In the genomic region with DNA sequence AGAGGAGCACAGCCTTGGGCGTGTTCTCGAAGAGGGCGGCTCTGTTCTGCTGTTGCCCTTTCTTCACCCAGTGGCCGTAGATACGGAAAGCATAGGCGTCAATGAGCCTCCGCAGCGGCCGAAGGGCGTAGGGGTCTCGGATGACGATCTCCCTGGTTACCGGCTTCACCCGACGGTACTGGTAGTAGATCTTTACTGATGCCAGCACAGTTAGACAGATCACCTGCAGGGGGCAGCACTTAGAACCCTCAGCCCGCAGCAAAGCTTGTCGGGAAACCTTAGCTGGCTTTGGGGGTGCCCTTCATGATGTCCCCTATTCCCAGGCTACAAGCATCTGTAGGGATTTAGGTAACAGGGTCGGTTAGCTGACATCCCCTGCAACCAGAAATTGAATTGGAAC, we compare ENCODE assay signal across 8 mouse cellular contexts. TPM values are rescaled to one million over a fixed set of nuclear protein-coding genes. Genes with fewer than 3 reads are reported as not detected.
DNase-seq lines count a peak whose midpoint lies in the region; ATAC-seq and TF ChIP-seq lines count a peak whose summit lies in the region.
"Had no signal": no experiment of that assay in that cellular context is flagged by ENCODE, and none has a peak within 500 bp of the region (broad histone marks: within the 10 kb centered on the region; RNA-seq: fewer than 3 reads in every experiment).

No protein-coding gene starts in this region.

- H3K4me1 ChIP-seq in thymus, adult 2 months (replicated peaks; ENCODE audit: control insufficient read depth, insufficient read depth, low read length) = peaks cover 3% of the 10 kb centered on the region; the same call in 1 of the 2 replicates
- H3K4me1 ChIP-seq in kidney, embryonic 16.5 days (ENCODE audit: insufficient read depth, low read length) = peaks cover 6% of the 10 kb centered on the region
- no peaks in the 10 kb centered on the region for H3K4me1 ChIP-seq in liver, embryonic 14.5 days (replicated peaks; ENCODE audit: control insufficient read depth in 2 of 2, insufficient read depth in 2 of 2, low read length in 1 of 2)
- H3K4me1 ChIP-seq in olfactory bulb, adult 2 months (ENCODE audit: control insufficient read depth, insufficient read depth, low read length) = peaks cover 5% of the 10 kb centered on the region

- peak overlapping the region; percentile 33 for H3K4me2 ChIP-seq in kidney, embryonic 16.5 days (replicated peaks; ENCODE audit: low read depth, low read length)
- peak overlapping the region; percentile 11 for H3K4me2 ChIP-seq in liver, embryonic 14.5 days (ENCODE audit: low read depth)

- no peak for TF ChIP-seq EP300 in liver, embryonic 14.5 days (IDR thresholded peaks at IDR 0.05; ENCODE audit: low read depth)

- 31% methylated on average over 18 of the region's 18 CpGs for WGBS in thymus, adult 2 months
- WGBS in kidney, embryonic 16.5 days = 7% methylated on average over 18 of the region's 18 CpGs
- WGBS in liver, embryonic 14.5 days (ENCODE audit: insufficient replicate concordance) = 12% methylated on average over 18 of the region's 18 CpGs
- 12% methylated on average over 18 of the region's 18 CpGs for WGBS in olfactory bulb, adult 2 months

- no peaks in the 10 kb centered on the region for H3K36me3 ChIP-seq in thymus, adult 2 months (ENCODE audit: control insufficient read depth, insufficient read depth, low read length)
- peaks cover 23% of the 10 kb centered on the region for H3K36me3 ChIP-seq in kidney, embryonic 16.5 days (ENCODE audit: insufficient read depth, low read length)
- H3K36me3 ChIP-seq in liver, embryonic 14.5 days (replicated peaks; ENCODE audit: control insufficient read depth, insufficient read depth, low read depth) = no peaks in the 10 kb centered on the region

- H3K4me3 ChIP-seq in thymus, adult 2 months (ENCODE audit: control insufficient read depth, insufficient read depth, low read length) = no peak overlapping the region
- peak overlapping the region; percentile 13; the same call in 1 of the 2 replicates for H3K4me3 ChIP-seq in kidney, embryonic 16.5 days (ENCODE audit: low read length)
- H3K4me3 ChIP-seq in liver, embryonic 14.5 days (ENCODE audit: insufficient read depth in 1 of 2, low read depth in 2 of 2, low read length in 2 of 2) = no peak overlapping the region
- no peak overlapping the region for H3K4me3 ChIP-seq in olfactory bulb, adult 2 months (ENCODE audit: insufficient read depth, low read depth, low read length)

- H3K27ac ChIP-seq in thymus, adult 2 months (ENCODE audit: control insufficient read depth, insufficient read depth, low read length) = no peak overlapping the region
- no peak overlapping the region for H3K27ac ChIP-seq in kidney, embryonic 16.5 days (ENCODE audit: low read length)
- H3K27ac ChIP-seq in liver, embryonic 14.5 days = no peak overlapping the region
- H3K27ac ChIP-seq in olfactory bulb, adult 2 months (ENCODE audit: insufficient read depth, low read depth, low read length) = no peak overlapping the region

- peak; percentile 39; the same call in 1 of the 2 replicates for ATAC-seq in kidney, embryonic 16.5 days (ENCODE audit: low FRiP score, low TSS enrichment)
- ATAC-seq in liver, embryonic 14.5 days (ENCODE audit: insufficient read depth) = no peak; the same call in 1 of the 2 replicates

- H3K9ac ChIP-seq in kidney, embryonic 16.5 days (replicated peaks; ENCODE audit: low read length) = 0 out of 2 replicates have a peak overlapping the region, but pooled peaks have one; percentile 38
- H3K9ac ChIP-seq in liver, embryonic 14.5 days (replicated peaks) = no peak overlapping the region

- TF ChIP-seq POLR2A in thymus, adult 2 months (IDR thresholded peaks at IDR 0.05; ENCODE audit: control insufficient read depth, extremely low read depth, insufficient read depth, low read length, poor library complexity) = no peak
- TF ChIP-seq POLR2A in olfactory bulb, adult 2 months (IDR thresholded peaks at IDR 0.05; ENCODE audit: insufficient read depth, low read depth, low read length) = no peak

- peak; percentile 42; the same call in 1 of the 2 replicates for TF ChIP-seq CTCF in thymus, adult 2 months (IDR thresholded peaks at IDR 0.05; ENCODE audit: borderline replicate concordance, control insufficient read depth, extremely low read depth, insufficient read depth, low read length, poor library complexity)
- peak; percentile 82 for TF ChIP-seq CTCF in liver, embryonic 14.5 days (IDR thresholded peaks at IDR 0.05; ENCODE audit: low read depth)
- peak; percentile 20; the same call in 1 of the 2 replicates for TF ChIP-seq CTCF in olfactory bulb, adult 2 months (IDR thresholded peaks at IDR 0.05; ENCODE audit: insufficient read depth, low read depth, low read length)

- H3K27me3 ChIP-seq in thymus, adult 2 months (ENCODE audit: control insufficient read depth, insufficient read depth, low read length) = no peaks in the 10 kb centered on the region
- H3K27me3 ChIP-seq in kidney, embryonic 16.5 days (ENCODE audit: insufficient read depth, low read length) = no peaks in the 10 kb centered on the region
- H3K27me3 ChIP-seq in liver, embryonic 14.5 days (ENCODE audit: control insufficient read depth, insufficient read depth, low read length) = no peaks in the 10 kb centered on the region

- intact Hi-C loops in gastrocnemius, postnatal 14 days (cut with DNase I; ENCODE audit: low total_unique reads) = no loop called here

- H3K9me3 ChIP-seq in kidney, embryonic 16.5 days (ENCODE audit: low read length) = no peaks in the 10 kb centered on the region; the same call in 1 of the 2 replicates
- H3K9me3 ChIP-seq in liver, embryonic 14.5 days (ENCODE audit: control insufficient read depth, low read length) = no peaks in the 10 kb centered on the region

- DNase-seq in thymus, adult 2 months = peak; percentile 45
- DNase-seq in thymus, adult 18-20 months = no peak
- DNase-seq in c-Kit-positive CD71-positive TER-119-positive erythroid progenitor cells, embryonic 14.5 days (ENCODE audit: low spot score) = peak; percentile 42
- DNase-seq in gastrocnemius, postnatal 14 days = peak; percentile 41
- DNase-seq in liver, embryonic 14.5 days (ENCODE audit: low read depth in 3 of 3, low spot score in 3 of 3) = peak in 1 of 3 experiments; percentile 20

RNA-seq across cellular contexts. Expression of gene Sumf2, which starts 17.7 kb away (rescaled TPM):
- polyA plus RNA-seq in thymus, adult 2 months (2012; rRNA removed) = 17.3 and 19.4 TPM in 2 replicates
- total RNA-seq in gastrocnemius, postnatal 14 days (2021) = 10 to 100 TPM in 1 of 2 experiments, 1 to 10 TPM in 1; 9.2 to 10.4 TPM
- 54.0 and 59.2 TPM in 2 replicates for polyA plus RNA-seq in kidney, embryonic 16.5 days (2015; fragmentation: Nextera tagmentation; extraction: Ambion mirVana)
- polyA plus RNA-seq in liver, embryonic 14.5 days (2012; rRNA removed) = 8.6 and 10.0 TPM in 2 replicates
- 15.0 and 19.1 TPM in 2 replicates for polyA plus RNA-seq in liver, embryonic 14.5 days (2014; fragmentation: Nextera tagmentation; extraction: Ambion mirVana)
- polyA plus RNA-seq in olfactory bulb, adult 2 months (2012; ENCODE audit: insufficient read depth, insufficient read length, low replicate concordance, missing spikeins) = not detected in 2 replicates

RNA-seq across cellular contexts. Expression of gene Chchd2, which starts 22.8 kb away (rescaled TPM):
- 1,121 and 1,221 TPM in 2 replicates for polyA plus RNA-seq in thymus, adult 2 months (2012; rRNA removed)
- 100 to 1,000 TPM; 477 to 529 TPM for total RNA-seq in gastrocnemius, postnatal 14 days (2021)
- 1,059 and 1,110 TPM in 2 replicates for polyA plus RNA-seq in kidney, embryonic 16.5 days (2015; fragmentation: Nextera tagmentation; extraction: Ambion mirVana)
- polyA plus RNA-seq in liver, embryonic 14.5 days (2012; rRNA removed) = 452 and 500 TPM in 2 replicates
- polyA plus RNA-seq in liver, embryonic 14.5 days (2014; fragmentation: Nextera tagmentation; extraction: Ambion mirVana) = 630 and 646 TPM in 2 replicates
- not detected in 2 replicates for polyA plus RNA-seq in olfactory bulb, adult 2 months (2012; ENCODE audit: insufficient read depth, insufficient read length, low replicate concordance, missing spikeins)

RNA-seq across cellular contexts. Expression of gene Zbed5, which starts 31.1 kb away (rescaled TPM):
- polyA plus RNA-seq in thymus, adult 2 months (2012; rRNA removed) = 0.50 and 0.93 TPM in 2 replicates
- total RNA-seq in gastrocnemius, postnatal 14 days (2021) = under 1 TPM; 0.53 to 0.84 TPM
- polyA plus RNA-seq in kidney, embryonic 16.5 days (2015; fragmentation: Nextera tagmentation; extraction: Ambion mirVana) = 6.5 and 7.8 TPM in 2 replicates
- polyA plus RNA-seq in liver, embryonic 14.5 days (2012; rRNA removed) = 0.43 and 0.70 TPM in 2 replicates
- polyA plus RNA-seq in liver, embryonic 14.5 days (2014; fragmentation: Nextera tagmentation; extraction: Ambion mirVana) = 0.67 and 1.4 TPM in 2 replicates
- not detected in 2 replicates for polyA plus RNA-seq in olfactory bulb, adult 2 months (2012; ENCODE audit: insufficient read depth, insufficient read length, low replicate concordance, missing spikeins)

RNA-seq across cellular contexts. Expression of gene Phkg1, which starts 33.9 kb away (rescaled TPM):
- polyA plus RNA-seq in thymus, adult 2 months (2012; rRNA removed) = 1.3 and 3.6 TPM in 2 replicates
- total RNA-seq in gastrocnemius, postnatal 14 days (2021) = 100 to 1,000 TPM; 245 to 293 TPM
- polyA plus RNA-seq in kidney, embryonic 16.5 days (2015; fragmentation: Nextera tagmentation; extraction: Ambion mirVana) = 0.21 and 0.28 TPM in 2 replicates
- 0.05 and 0.10 TPM in 2 replicates for polyA plus RNA-seq in liver, embryonic 14.5 days (2012; rRNA removed)
- 0.10 and 0.18 TPM in 2 replicates for polyA plus RNA-seq in liver, embryonic 14.5 days (2014; fragmentation: Nextera tagmentation; extraction: Ambion mirVana)
- not detected in 2 replicates for polyA plus RNA-seq in olfactory bulb, adult 2 months (2012; ENCODE audit: insufficient read depth, insufficient read length, low replicate concordance, missing spikeins)
- polyA plus RNA-seq: stomach, embryonic 14.5 days had no signal

RNA-seq across cellular contexts. Expression of gene Nupr1l, which starts 43.9 kb away (rescaled TPM):
- 3.4 and 3.5 TPM in 2 replicates for polyA plus RNA-seq in thymus, adult 2 months (2012; rRNA removed)
- under 1 TPM; 0.11 to 0.39 TPM for total RNA-seq in gastrocnemius, postnatal 14 days (2021)
- polyA plus RNA-seq in kidney, embryonic 16.5 days (2015; fragmentation: Nextera tagmentation; extraction: Ambion mirVana) = 4.4 and 4.9 TPM in 2 replicates
- 0.26 and 0.61 TPM in 2 replicates for polyA plus RNA-seq in liver, embryonic 14.5 days (2012; rRNA removed)
- polyA plus RNA-seq in liver, embryonic 14.5 days (2014; fragmentation: Nextera tagmentation; extraction: Ambion mirVana) = 0.71 and 0.72 TPM in 2 replicates
- not detected in 2 replicates for polyA plus RNA-seq in olfactory bulb, adult 2 months (2012; ENCODE audit: insufficient read depth, insufficient read length, low replicate concordance, missing spikeins)

Comparison
In these comparisons a context has a peak if more than half of its experiments do, and no peak if none do; other contexts are left out.
1. DNase-seq: peak in thymus, adult 2 months (single experiment), c-Kit-positive CD71-positive TER-119-positive erythroid progenitor cells, embryonic 14.5 days (single experiment) and gastrocnemius, postnatal 14 days (single experiment); none in thymus, adult 18-20 months (0 of 2).
2. CTCF ChIP-seq: peak in every context shown above with its lines; median percentile 82 in liver, embryonic 14.5 days; 42 in thymus, adult 2 months; 20 in olfactory bulb, adult 2 months.